Mouse (Mus musculus) monocyte, adult 5-6 weeks (primary cell): ENCODE measurements around the gene Inpp5e. TPM values are rescaled to one million over a fixed set of nuclear protein-coding genes. Genes with fewer than 3 reads are reported as not detected.

Experiments
- ATAC-seq: fragments of 153-309, 156-312 bp; replicated peaks from 2 replicates; pipeline ENCODE4 v1.8.0; 2017; ENCODE audit warnings: mild to moderate bottlenecking; ENCODE audit not compliant: low TSS enrichment, insufficient number of reproducible peaks, severe bottlenecking, poor library complexity, low FRiP score
- total RNA-seq: library from RNA; stranded (forward); fragments of 200-1000, 200-491, 200-594 nt; gene quantifications from 3 replicates; pipeline ENCODE4 v1.2.3, GENCODE M21; 2017

The Inpp5e gene
- total RNA-seq: 6.1 to 17.0 TPM (median 8.7 TPM) in 3 replicates

DNA sequence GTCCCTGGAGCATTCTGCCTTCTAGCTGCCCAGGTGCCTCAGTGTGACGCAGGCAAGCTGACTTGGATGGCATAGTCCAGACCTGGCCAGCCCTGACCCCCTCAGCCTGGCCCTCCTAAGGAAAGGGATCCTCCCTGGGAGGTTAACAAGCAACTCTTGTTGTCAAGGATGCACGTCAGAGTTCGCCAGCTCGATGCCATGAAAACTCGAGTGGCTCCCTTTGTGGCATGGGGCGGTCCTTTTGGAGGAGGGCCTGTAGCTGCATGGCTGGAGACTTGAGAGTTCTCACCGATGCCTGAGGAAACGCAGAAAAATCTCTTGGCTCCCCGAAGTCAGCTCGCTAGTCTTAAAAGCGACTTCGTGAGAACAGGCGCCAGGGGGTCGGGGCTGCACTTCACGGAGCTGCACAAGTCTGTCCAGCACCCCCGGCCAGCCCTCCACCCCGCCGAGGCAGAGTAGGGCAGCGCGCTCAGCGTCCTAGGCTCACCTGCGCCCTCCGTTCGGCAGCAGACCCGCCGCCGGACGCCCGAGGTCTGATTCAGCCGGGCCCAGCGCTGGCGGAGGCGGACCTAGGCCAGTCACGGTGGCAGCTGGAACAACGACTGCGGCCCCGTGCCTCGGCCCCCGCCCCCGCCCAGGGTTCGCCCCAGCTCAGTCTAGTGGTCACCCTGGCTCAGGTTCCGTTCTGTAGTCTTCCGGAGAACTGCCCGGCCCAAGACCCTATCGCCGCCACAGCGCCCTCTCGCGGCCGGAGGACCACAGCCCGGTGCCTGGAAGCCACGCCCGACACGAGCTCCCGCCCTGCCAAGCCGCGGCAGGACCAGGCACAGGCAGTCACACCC is at the start of gene Inpp5e:
Gene Inpp5e (minus strand): TSS at position 689 of the 842 bp plus-strand sequence.
- ATAC-seq: peak; percentile 91

DNA sequence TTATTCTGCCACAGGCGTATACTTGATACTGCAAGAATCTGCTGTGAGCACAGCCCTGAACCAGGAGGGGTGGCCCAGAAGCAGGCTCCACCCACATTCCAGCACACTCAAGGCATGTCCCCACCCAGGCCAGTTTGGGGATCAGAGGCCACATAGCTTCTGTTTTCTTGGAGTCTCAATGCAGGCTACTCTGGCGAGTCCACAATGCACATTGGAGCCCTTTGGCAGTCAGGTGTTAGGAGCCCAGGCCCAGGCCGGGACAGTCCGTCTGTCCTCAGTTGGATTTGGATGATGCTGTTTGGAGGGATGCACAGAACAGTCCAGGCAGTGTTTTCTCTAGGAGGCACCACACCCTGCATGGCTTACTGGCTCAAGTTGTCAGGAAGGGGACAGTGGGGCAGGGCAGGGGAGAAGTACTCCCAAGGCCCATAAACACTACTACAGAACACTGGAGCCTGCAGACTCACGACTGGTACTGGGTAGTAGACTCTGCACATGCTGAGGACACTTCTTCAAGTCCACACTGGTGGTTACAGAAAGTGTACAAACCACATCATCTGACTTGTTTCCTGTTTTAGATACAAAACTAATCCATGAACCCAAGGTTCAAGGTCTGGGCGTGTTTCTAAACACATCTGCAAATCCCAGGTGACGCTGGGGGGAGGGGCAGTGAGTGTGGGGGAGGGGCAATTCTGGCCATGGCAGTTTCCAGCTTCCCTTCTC is 49.6 kb upstream of the Inpp5e start:
- no peak for ATAC-seq

DNA sequence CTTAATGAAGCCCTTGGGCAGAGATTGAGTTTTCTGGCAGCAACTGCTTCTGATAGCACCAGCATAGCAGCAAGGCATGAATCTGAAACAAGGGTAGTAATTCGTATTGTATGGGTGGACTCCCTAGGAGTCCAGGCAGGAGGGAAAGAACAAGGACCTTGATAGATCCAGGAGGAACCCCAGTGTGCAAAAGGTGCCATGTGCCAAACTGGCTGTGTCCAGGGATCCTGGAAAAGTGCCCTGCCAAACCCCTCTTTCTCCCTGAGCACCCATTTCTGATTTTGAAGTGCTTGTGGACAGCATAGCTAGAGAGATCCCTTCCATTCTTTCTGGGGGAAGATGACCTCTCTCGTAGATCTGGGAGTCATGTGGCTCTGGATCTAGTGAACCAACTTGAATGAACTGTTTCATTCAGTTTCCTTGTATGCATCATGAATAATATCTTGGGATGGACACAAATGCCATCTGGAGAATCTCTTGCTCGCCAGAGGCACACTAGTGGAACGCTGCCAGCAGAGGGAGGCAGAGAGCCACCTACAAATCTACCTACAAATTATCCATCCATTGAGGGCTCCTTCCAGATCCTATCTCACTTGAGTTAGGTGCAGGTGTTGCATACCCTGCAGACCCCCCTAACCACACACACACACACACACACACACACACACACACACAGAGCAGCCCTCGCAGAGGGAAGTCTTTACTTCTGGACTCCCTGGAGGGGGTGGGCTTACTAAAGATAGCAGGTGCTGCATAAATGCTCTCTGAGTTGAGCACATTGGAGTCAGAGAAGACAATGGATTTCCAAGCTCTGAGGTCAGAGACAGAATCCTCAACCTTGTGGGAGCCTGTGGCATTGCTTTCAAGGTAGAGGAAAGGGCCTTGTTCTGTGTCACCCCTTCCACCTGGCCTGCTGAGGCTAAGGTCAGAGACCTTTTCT is 40.4 kb upstream of the Inpp5e start:
- ATAC-seq: no peak

DNA sequence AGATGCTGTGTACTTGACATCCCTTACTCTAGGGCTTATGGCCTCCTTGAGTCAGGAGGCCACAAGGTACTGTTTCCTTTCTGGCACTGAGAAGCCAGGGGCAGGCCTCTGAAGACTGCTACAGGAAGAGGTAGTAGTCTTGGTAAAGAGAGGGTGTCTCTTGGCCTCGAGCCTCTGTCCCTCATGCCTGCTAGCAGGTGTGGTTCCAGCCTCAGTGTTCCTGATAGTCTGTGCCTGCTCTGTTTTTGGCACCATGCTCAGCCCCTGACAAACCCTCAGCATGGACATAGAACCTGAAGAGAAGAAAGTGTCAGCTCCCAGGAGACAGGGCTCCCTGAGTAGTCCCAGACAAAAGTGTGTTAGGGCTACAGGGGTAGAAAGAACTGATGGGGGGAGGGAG is 38.4 kb upstream of the Inpp5e start:
- ATAC-seq: no peak

DNA sequence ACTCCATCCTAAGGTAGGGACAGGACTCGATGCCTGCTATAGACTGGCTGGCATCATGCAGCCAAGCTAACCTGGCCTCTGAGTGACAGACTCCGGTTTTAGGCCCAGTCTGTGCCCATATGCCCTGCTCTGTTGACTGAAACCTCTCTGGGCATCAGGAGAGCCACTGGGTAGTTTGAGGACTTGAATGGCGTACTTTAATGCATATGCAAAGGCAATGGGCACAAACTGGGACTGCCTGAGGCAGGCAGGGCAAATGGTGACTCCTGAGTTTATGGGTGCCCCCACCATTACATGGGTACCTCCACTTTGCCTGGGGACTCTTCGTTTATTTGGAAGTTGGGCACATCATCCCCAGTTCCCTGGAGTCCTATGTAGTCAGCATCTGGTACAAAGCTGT is 37.7 kb upstream of the Inpp5e start:
- no peak for ATAC-seq

GRCm38 (mm10) chr2:26445666-26446445 is 36.9 kb upstream of the Inpp5e start:
- peak; percentile 51 for ATAC-seq

DNA sequence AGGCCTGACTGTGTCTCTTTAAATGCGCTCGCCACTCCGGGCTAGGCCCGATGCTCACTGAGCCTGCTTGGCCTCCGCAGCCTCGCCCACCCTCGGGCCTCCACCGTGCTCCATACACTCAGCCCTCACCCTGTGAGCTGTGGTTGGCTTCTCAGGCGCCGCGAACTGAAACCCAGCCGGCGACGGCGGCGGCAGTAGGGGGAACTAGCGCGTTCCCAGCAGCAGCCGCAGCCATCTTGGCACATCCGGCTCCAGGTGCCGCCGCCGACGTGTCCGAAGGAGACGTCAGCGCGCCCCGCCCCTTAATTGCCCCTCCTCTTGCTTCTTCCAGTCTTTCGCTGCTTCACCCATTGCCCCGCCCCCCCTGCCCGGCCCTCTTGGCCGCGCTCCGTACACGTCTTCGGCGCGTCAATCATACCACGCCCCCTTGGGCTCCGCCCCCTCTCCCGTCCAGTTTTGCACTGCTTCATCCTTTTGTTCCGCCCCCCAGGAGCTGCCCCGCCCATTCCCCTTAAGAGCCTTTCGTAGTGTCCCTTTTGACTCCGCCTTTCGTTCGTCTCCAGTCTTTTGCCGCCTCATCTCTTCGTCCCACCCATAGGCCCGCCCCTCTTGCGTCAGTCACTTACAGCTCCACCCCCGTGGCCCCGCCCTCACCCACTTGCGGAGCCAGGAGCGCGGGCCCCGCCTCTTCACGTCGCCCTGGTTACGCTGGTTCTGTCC is 36.1 kb upstream of the Inpp5e start, which contains the start of gene Sec16a:
Gene Sec16a (minus strand): TSS at position 271 of the 720 bp plus-strand sequence.
- ATAC-seq: peak; percentile 75

DNA sequence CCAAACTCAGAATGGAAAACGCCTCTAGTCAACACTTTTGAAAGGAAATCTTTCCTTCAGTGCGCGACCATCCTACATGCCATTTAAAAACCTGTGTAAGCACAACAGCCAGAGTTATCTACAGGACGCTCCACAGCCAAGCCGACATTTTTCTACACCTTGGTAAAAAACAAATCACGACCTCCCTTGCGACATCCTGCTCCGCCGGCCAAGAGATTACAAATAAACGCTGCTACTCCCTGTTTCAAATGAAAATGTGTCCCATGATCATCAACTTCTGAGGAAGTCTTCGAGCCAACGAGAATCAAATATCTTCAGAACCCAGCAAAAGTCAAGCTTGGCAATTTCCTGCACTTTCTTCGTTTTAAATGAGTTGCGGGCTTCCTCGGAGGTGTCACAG is 35.4 kb upstream of the Inpp5e start:
- no peak for ATAC-seq

DNA sequence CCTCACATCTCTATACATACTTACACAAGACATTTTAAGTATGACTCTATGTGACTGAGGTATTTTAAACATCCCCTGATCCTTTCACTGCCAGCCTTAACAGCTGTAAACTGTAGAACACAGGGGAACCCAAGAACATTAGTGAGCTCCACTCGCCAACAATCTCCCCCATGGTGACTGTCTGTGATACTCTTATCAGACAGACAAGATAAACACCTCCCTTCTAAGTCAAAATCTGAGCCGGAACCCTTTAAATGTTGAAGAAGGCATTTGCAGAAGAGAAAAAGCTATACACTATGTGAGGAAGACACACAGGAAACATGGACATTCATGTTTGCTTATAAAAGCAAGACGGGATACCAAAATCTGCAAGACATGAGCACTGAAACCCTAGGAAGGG is 34.9 kb upstream of the Inpp5e start:
- no peak for ATAC-seq

DNA sequence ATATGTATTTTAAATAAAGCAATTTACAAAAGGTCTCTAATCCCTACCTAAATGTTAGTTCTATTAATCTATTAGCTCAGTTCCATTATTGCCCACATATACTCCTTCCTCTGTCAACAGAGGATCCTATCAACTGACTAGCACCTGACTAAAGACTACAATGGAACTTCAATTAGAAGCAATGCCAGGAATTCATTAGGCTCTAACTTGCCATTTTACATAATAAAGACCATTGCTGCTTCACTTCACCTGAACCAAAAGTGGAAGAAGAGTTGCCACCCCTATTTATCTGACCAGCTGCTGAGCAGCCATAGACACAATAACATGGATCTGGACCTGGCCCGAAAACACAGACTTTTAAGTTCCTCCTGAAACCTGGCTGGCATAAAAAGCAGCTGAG is 33.8 kb upstream of the Inpp5e start:
- ATAC-seq: no peak

DNA sequence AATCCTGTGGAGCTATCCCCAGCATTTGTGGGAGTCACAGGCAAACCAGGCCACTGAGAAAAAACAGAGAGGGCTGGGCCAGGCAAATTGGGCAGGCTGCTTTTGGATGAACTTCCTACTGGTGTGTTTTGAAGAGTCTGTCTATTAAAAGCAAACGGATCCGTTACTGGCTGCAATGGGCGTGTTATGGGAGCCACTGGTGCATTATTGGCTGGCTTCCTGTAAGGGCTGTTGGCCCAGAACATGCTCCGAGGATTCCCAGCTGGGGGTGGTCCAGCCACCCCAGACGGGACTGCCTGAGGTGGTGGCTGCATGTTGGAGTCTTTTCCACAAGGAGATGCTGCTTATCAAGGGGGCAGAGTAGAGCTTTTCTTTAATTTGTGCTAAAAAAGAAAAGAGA is 32.7 kb upstream of the Inpp5e start:
- ATAC-seq: no peak

DNA sequence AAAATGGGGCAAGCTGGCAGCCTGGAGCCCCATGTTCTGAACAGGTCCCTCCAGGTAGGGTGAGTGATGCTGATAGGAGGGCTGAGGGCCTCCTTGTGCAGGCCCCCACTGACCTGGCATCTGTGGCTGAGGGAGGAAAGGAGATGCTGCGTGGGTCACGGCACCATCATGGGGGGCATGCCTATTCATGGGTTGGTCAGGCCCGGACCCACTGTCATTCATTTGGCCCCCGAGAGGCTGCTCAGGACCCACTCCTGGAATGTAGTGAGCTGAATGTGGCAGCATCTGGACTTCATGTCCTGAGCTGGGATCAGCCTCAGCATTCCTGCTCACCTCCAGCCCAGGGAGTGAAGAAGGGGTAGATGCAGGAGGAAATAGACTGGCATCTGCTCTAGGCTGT is 32.3 kb upstream of the Inpp5e start:
- ATAC-seq: no peak

- no peak for ATAC-seq
Measured at GRCm38 (mm10) chr2:26439671-26440070, 30.7 kb upstream of the Inpp5e start.

GRCm38 (mm10) chr2:26438373-26438772 is 29.4 kb upstream of the Inpp5e start:
- no peak for ATAC-seq

- no peak for ATAC-seq
Measured at GRCm38 (mm10) chr2:26437221-26437620, 28.2 kb upstream of the Inpp5e start.

DNA sequence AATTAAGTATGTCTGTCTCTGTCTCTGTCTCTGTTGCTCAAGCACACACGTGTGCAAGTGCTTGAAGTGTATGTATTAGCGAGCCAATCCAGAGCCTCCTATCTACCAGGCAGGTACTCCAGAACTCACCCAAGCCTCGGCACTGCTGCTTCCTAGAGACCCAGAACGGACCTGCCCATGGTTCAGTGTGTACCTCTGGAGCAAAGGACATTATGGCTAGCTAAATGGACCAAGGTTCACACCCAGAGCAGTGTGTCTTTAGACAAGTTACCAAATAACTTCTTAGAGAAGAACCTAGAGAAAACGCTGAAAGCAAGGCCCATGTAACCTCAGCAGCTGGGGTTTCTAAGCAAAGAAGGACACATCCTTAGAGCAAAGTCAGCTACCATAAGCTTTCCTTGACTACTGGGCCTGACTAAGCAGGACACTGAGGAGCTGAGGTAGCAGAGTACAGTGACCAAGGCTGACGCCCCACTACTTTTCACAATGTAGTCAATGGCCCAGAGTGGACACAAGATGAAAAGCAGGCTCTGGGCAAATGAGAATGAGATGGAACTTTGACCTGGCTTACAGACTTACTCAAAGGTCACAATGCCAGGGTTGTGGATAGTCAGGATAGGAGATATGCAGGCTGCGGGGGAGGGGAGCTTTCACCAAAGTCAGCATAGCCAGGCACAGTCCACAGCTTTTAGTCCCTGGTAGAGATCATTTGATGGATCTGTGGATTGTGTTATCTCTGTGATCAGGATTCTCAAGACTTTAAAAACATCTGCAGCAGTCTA is 26.0 kb upstream of the Inpp5e start:
- no peak for ATAC-seq

GRCm38 (mm10) chr2:26429851-26430250 is 20.8 kb upstream of the Inpp5e start:
- ATAC-seq: no peak
